Mouse (Mus musculus): ENCODE measurements around the gene Atp6ap1l. TPM values are rescaled to one million over a fixed set of nuclear protein-coding genes. Genes with fewer than 3 reads are reported as not detected.

The Atp6ap1l gene
- total and polyA plus RNA-seq, 3 experiments, result not detected

GRCm38 (mm10) chr13:90939192-90939591 is 34.0 kb upstream of the Atp6ap1l start:
- peak; percentile 80 for DNase-seq (ENCODE audit: low read depth, low spot score)
- Histone ChIP-seq H3K9ac (ENCODE audit: control insufficient read depth, low read depth, low read length, poor library complexity, severe bottlenecking) (no peak overlapping the region), H3K4me1 (ENCODE audit: control insufficient read depth in 1 of 2, insufficient read depth in 2 of 2, low read length in 2 of 2) (peaks cover 2 to 10% of the 10 kb centered on the region in 2 experiments; a peak in 3 of 4 replicates), H3K27me3 (ENCODE audit: control insufficient read depth in 1 of 2, insufficient read depth in 2 of 2, low read length in 2 of 2) (no peaks in the 10 kb centered on the region), H3K4me3 (ENCODE audit: control insufficient read depth in 1 of 2, insufficient read depth in 1 of 2, low read depth in 2 of 2, low read length in 2 of 2) (no peak overlapping the region), H3K79me2 (ENCODE audit: control insufficient read depth, insufficient read depth, low read length, poor library complexity) (no peaks in the 10 kb centered on the region), H3K9me3 (replicated peaks; ENCODE audit: insufficient read depth, low read length) (no peaks in the 10 kb centered on the region), H3K36me3 (ENCODE audit: control insufficient read depth in 1 of 2, insufficient read depth in 2 of 2, low read length in 2 of 2) (peaks cover 0 to 11% of the 10 kb centered on the region in 2 experiments; a peak in 2 of 4 replicates), H3K27ac (ENCODE audit: control insufficient read depth, low read depth, low read length) (no peak overlapping the region; the same call in 1 of the 2 replicates)
- TF ChIP-seq JUND (IDR thresholded peaks at IDR 0.05; ENCODE audit: low read depth, low read length) (no peak), EP300 (IDR thresholded peaks at IDR 0.05; ENCODE audit: low read depth in 1 of 2, low read length in 2 of 2) (peak; percentile 91 to 92), USF1 (IDR thresholded peaks at IDR 0.05; ENCODE audit: low read depth, low read length) (no peak), ZNF384 (IDR thresholded peaks at IDR 0.05; ENCODE audit: low read depth, low read length) (no peak), CHD1 (IDR thresholded peaks at IDR 0.05; ENCODE audit: low read depth, low read length) (no peak), KAT2A (conservative IDR thresholded peaks at IDR 0.05; ENCODE audit: low read depth, low read length) (no peak), SMC3 (IDR thresholded peaks at IDR 0.05; ENCODE audit: low read depth, low read length) (no peak), RAD21 (IDR thresholded peaks at IDR 0.05; ENCODE audit: low read depth, low read length) (no peak), CHD2 (IDR thresholded peaks at IDR 0.05; ENCODE audit: low read length) (no peak; the same call in 1 of the 2 replicates), HCFC1 (IDR thresholded peaks at IDR 0.05; ENCODE audit: low read depth, low read length) (no peak), MEF2A (IDR thresholded peaks at IDR 0.05; ENCODE audit: extremely low read depth, insufficient replicate concordance, low read depth, low read length, poor library complexity, severe bottlenecking) (no peak), GATA1 (IDR thresholded peaks at IDR 0.05; ENCODE audit: low read depth, low read length) (peak; percentile 95), GABPA (IDR thresholded peaks at IDR 0.05; ENCODE audit: low read depth, low read length) (no peak), ZKSCAN1 (IDR thresholded peaks at IDR 0.05; ENCODE audit: low read depth, low read length) (no peak), MXI1 (IDR thresholded peaks at IDR 0.05; ENCODE audit: low read depth, low read length) (0 out of 2 replicates have a peak, but pooled peaks have one; percentile 40), ZC3H11A (IDR thresholded peaks at IDR 0.05; ENCODE audit: low read depth, low read length) (no peak), POLR2AphosphoS2 (IDR thresholded peaks at IDR 0.05; ENCODE audit: low read length) (no peak), POLR2AphosphoS5 (IDR thresholded peaks at IDR 0.05; ENCODE audit: borderline replicate concordance, low read depth, low read length) (no peak), MAX (IDR thresholded peaks at IDR 0.05; ENCODE audit: low read length) (no peak), UBTF (IDR thresholded peaks at IDR 0.05; ENCODE audit: borderline replicate concordance, insufficient read depth, low read depth, low read length) (no peak), TBP (IDR thresholded peaks at IDR 0.05; ENCODE audit: low read depth, low read length) (no peak), POLR2A (IDR thresholded peaks at IDR 0.05; ENCODE audit: control insufficient read depth in 1 of 2, insufficient read depth in 1 of 2, low read depth in 1 of 2, low read length in 2 of 2, poor library complexity in 1 of 2) (no peak), ELF1 (IDR thresholded peaks at IDR 0.05; ENCODE audit: low read depth, low read length) (no peak), MAZ (IDR thresholded peaks at IDR 0.05; ENCODE audit: low read depth, low read length) (no peak), SIN3A (IDR thresholded peaks at IDR 0.05; ENCODE audit: low read length) (0 out of 2 replicates have a peak, but pooled peaks have one; percentile 28), MYC (IDR thresholded peaks at IDR 0.05; ENCODE audit: low read depth, low read length) (no peak), NRF1 (IDR thresholded peaks at IDR 0.05; ENCODE audit: insufficient read depth, low read depth, low read length, poor library complexity, severe bottlenecking) (no peak), E2F4 (IDR thresholded peaks at IDR 0.05; ENCODE audit: borderline replicate concordance, low read depth, low read length) (no peak), TCF12 (IDR thresholded peaks at IDR 0.05; ENCODE audit: low read depth, low read length) (peak; percentile 97), CTCF (IDR thresholded peaks at IDR 0.05 in 2 of 3, conservative IDR thresholded peaks at IDR 0.05 in 1 of 3; ENCODE audit: control insufficient read depth in 1 of 3, insufficient read depth in 1 of 3, low read depth in 2 of 3, low read length in 3 of 3, poor library complexity in 1 of 3, severe bottlenecking in 1 of 3) (no peak), MYB (IDR thresholded peaks at IDR 0.05; ENCODE audit: low read depth, low read length) (no peak), RCOR1 (IDR thresholded peaks at IDR 0.05; ENCODE audit: low read depth, low read length) (peak; percentile 82; the same call in 1 of the 2 replicates), BHLHE40 (IDR thresholded peaks at IDR 0.05; ENCODE audit: borderline replicate concordance, low read depth, low read length) (0 out of 2 replicates have a peak, but pooled peaks have one; percentile 43), NELFE (IDR thresholded peaks at IDR 0.05; ENCODE audit: low read depth, low read length) (no peak), ZMIZ1 (IDR thresholded peaks at IDR 0.05; ENCODE audit: low read depth, low read length) (no peak), TAL1 (IDR thresholded peaks at IDR 0.05; ENCODE audit: low read length) (peak; percentile 89), USF2 (IDR thresholded peaks at IDR 0.05; ENCODE audit: borderline replicate concordance in 1 of 2, insufficient read depth in 1 of 2, low read depth in 1 of 2, low read length in 2 of 2) (no peak), MAFK (IDR thresholded peaks at IDR 0.05; ENCODE audit: borderline replicate concordance, low read depth, low read length) (no peak; the same call in 1 of the 2 replicates)

Measured in MEL (cell line).